Mouse (Mus musculus): ENCODE measurements around the gene Tnk1. TPM values are rescaled to one million over a fixed set of nuclear protein-coding genes. Genes with fewer than 3 reads are reported as not detected.
"Not testable (repeated sequence)": the region's sequence is repeated elsewhere in the genome, so short reads cannot be mapped to it uniquely, and the experiment has no call there.

Tnk1 gene
- polyA plus RNA-seq, 1 experiment from 2014 or later = 0.15 TPM

GRCm38 (mm10) chr11:69865561-69865960 is 7.0 kb upstream of the Tnk1 start:
- 86% methylated on average over 9 of the region's 9 CpGs for WGBS
- no peaks in the 10 kb centered on the region for H3K27me3 ChIP-seq (ENCODE audit: control insufficient read depth, insufficient read depth, low read length)

GRCm38 (mm10) chr11:69864138-69864860 is 5.8 kb upstream of the Tnk1 start:
- no peak for ATAC-seq (ENCODE audit: insufficient number of reproducible peaks, insufficient read depth, low FRiP score, low read depth)
- Histone ChIP-seq H3K4me3 (ENCODE audit: control insufficient read depth in 1 of 2, insufficient read depth in 1 of 2, low read depth in 1 of 2, low read length in 2 of 2) (no peak overlapping the region), H3K36me3 (ENCODE audit: control insufficient read depth, insufficient read depth, low read length) (no peaks in the 10 kb centered on the region), H3K27ac (replicated peaks in 1 of 2; ENCODE audit: control insufficient read depth in 1 of 2, insufficient read depth in 1 of 2, low read depth in 2 of 2, low read length in 2 of 2) (peak overlapping the region in 1 of 2 experiments; percentile 53; a peak in 1 of 4 replicates), H3K9me3 (ENCODE audit: control insufficient read depth, low read length) (no peaks in the 10 kb centered on the region), H3K4me2 (ENCODE audit: low read length) (no peak overlapping the region), H3K4me1 (ENCODE audit: control insufficient read depth in 2 of 2, insufficient read depth in 2 of 2, low read length in 2 of 2) (peaks cover 2 to 5% of the 10 kb centered on the region in 2 experiments; a peak in 3 of 4 replicates), H3K27me3 (ENCODE audit: control insufficient read depth, insufficient read depth, low read length) (no peaks in the 10 kb centered on the region), H3K9ac (ENCODE audit: low read length) (no peak overlapping the region)
- 46% methylated on average over 8 of the region's 8 CpGs for WGBS

More at GRCm38 (mm10) chr11:69865561-69865960, 7.0 kb upstream of the Tnk1 start:
- H3K9ac ChIP-seq (ENCODE audit: low read length) = no peak overlapping the region
- peaks cover 2 to 5% of the 10 kb centered on the region in 2 experiments; a peak in 3 of 4 replicates for H3K4me1 ChIP-seq (ENCODE audit: control insufficient read depth in 2 of 2, insufficient read depth in 2 of 2, low read length in 2 of 2)
- H3K4me2 ChIP-seq (ENCODE audit: low read length) = no peak overlapping the region
- no peak overlapping the region for H3K4me3 ChIP-seq (ENCODE audit: control insufficient read depth in 1 of 2, insufficient read depth in 1 of 2, low read depth in 1 of 2, low read length in 2 of 2)
- ATAC-seq (ENCODE audit: insufficient number of reproducible peaks, insufficient read depth, low FRiP score, low read depth) = no peak
- no peak overlapping the region for H3K27ac ChIP-seq (replicated peaks in 1 of 2; ENCODE audit: control insufficient read depth in 1 of 2, insufficient read depth in 1 of 2, low read depth in 2 of 2, low read length in 2 of 2)
- H3K9me3 ChIP-seq (ENCODE audit: control insufficient read depth, low read length) = no peaks in the 10 kb centered on the region
- H3K36me3 ChIP-seq (ENCODE audit: control insufficient read depth, insufficient read depth, low read length) = no peaks in the 10 kb centered on the region

GRCm38 (mm10) chr11:69863729-69864128 is 5.2 kb upstream of the Tnk1 start:
- H3K27me3 ChIP-seq (ENCODE audit: control insufficient read depth, insufficient read depth, low read length); H3K4me1 ChIP-seq (ENCODE audit: control insufficient read depth in 2 of 2, insufficient read depth in 2 of 2, low read length in 2 of 2); H3K4me3 ChIP-seq (ENCODE audit: control insufficient read depth in 1 of 2, insufficient read depth in 1 of 2, low read depth in 1 of 2, low read length in 2 of 2); H3K4me2 ChIP-seq (ENCODE audit: low read length); ATAC-seq (ENCODE audit: insufficient number of reproducible peaks, insufficient read depth, low FRiP score, low read depth); H3K9ac ChIP-seq (ENCODE audit: low read length); H3K36me3 ChIP-seq (ENCODE audit: control insufficient read depth, insufficient read depth, low read length); H3K9me3 ChIP-seq (ENCODE audit: control insufficient read depth, low read length): not testable (repeated sequence)
- 65% methylated on average over 3 of the region's 3 CpGs for WGBS
- peak overlapping the region in 1 of 2 experiments; percentile 53; a peak in 2 of 4 replicates for H3K27ac ChIP-seq (replicated peaks in 1 of 2; ENCODE audit: control insufficient read depth in 1 of 2, insufficient read depth in 1 of 2, low read depth in 2 of 2, low read length in 2 of 2)

- H3K4me2 ChIP-seq (ENCODE audit: low read length) = 0 out of 2 replicates have a peak overlapping the region, but pooled peaks have one; percentile 6
- H3K9me3 ChIP-seq (ENCODE audit: control insufficient read depth, low read length) = no peaks in the 10 kb centered on the region
- WGBS = 19% methylated on average over 16 of the region's 16 CpGs
- no peak overlapping the region for H3K9ac ChIP-seq (ENCODE audit: low read length)
- no peak for ATAC-seq (ENCODE audit: insufficient number of reproducible peaks, insufficient read depth, low FRiP score, low read depth)
- no peak overlapping the region for H3K4me3 ChIP-seq (ENCODE audit: control insufficient read depth in 1 of 2, insufficient read depth in 1 of 2, low read depth in 1 of 2, low read length in 2 of 2)
- peaks cover 4 to 6% of the 10 kb centered on the region in 2 experiments; a peak in 2 of 4 replicates for H3K4me1 ChIP-seq (ENCODE audit: control insufficient read depth in 2 of 2, insufficient read depth in 2 of 2, low read length in 2 of 2)
- H3K36me3 ChIP-seq (ENCODE audit: control insufficient read depth, insufficient read depth, low read length) = peaks cover 15% of the 10 kb centered on the region
- H3K27ac ChIP-seq (replicated peaks in 1 of 2; ENCODE audit: control insufficient read depth in 1 of 2, insufficient read depth in 1 of 2, low read depth in 2 of 2, low read length in 2 of 2) = no peak overlapping the region
- H3K27me3 ChIP-seq (ENCODE audit: control insufficient read depth, insufficient read depth, low read length) = peaks cover 17% of the 10 kb centered on the region
Observed at GRCm38 (mm10) chr11:69855347-69855746, 3.2 kb downstream of the Tnk1 start.

GRCm38 (mm10) chr11:69854680-69855079 is 3.9 kb downstream of the Tnk1 start:
- Histone ChIP-seq H3K4me3 (ENCODE audit: control insufficient read depth in 1 of 2, insufficient read depth in 1 of 2, low read depth in 1 of 2, low read length in 2 of 2) (no peak overlapping the region), H3K27me3 (ENCODE audit: control insufficient read depth, insufficient read depth, low read length) (peaks cover 17% of the 10 kb centered on the region), H3K27ac (replicated peaks in 1 of 2; ENCODE audit: control insufficient read depth in 1 of 2, insufficient read depth in 1 of 2, low read depth in 2 of 2, low read length in 2 of 2) (no peak overlapping the region), H3K36me3 (ENCODE audit: control insufficient read depth, insufficient read depth, low read length) (peaks cover 22% of the 10 kb centered on the region), H3K4me2 (ENCODE audit: low read length) (no peak overlapping the region), H3K9me3 (ENCODE audit: control insufficient read depth, low read length) (no peaks in the 10 kb centered on the region), H3K4me1 (ENCODE audit: control insufficient read depth in 2 of 2, insufficient read depth in 2 of 2, low read length in 2 of 2) (peaks cover 4 to 6% of the 10 kb centered on the region in 2 experiments; a peak in 2 of 4 replicates), H3K9ac (ENCODE audit: low read length) (no peak overlapping the region)
- no peak for ATAC-seq (ENCODE audit: insufficient number of reproducible peaks, insufficient read depth, low FRiP score, low read depth)
- 74% methylated on average over 10 of the region's 10 CpGs for WGBS

- no peaks in the 10 kb centered on the region for H3K9me3 ChIP-seq (ENCODE audit: control insufficient read depth, low read length)
- H3K27me3 ChIP-seq (ENCODE audit: control insufficient read depth, insufficient read depth, low read length) = peaks cover 16% of the 10 kb centered on the region
- H3K4me2 ChIP-seq (ENCODE audit: low read length) = no peak overlapping the region
- no peak overlapping the region for H3K9ac ChIP-seq (ENCODE audit: low read length)
- peaks cover 29% of the 10 kb centered on the region for H3K36me3 ChIP-seq (ENCODE audit: control insufficient read depth, insufficient read depth, low read length)
- 0 out of 2 replicates have a peak, but pooled peaks have one; percentile 9 for ATAC-seq (ENCODE audit: insufficient number of reproducible peaks, insufficient read depth, low FRiP score, low read depth)
- peaks cover 4 to 6% of the 10 kb centered on the region in 2 experiments; a peak in 2 of 4 replicates for H3K4me1 ChIP-seq (ENCODE audit: control insufficient read depth in 2 of 2, insufficient read depth in 2 of 2, low read length in 2 of 2)
- no peak overlapping the region for H3K27ac ChIP-seq (replicated peaks in 1 of 2; ENCODE audit: control insufficient read depth in 1 of 2, insufficient read depth in 1 of 2, low read depth in 2 of 2, low read length in 2 of 2)
- 27% methylated on average over 7 of the region's 7 CpGs for WGBS
- no peak overlapping the region for H3K4me3 ChIP-seq (ENCODE audit: control insufficient read depth in 1 of 2, insufficient read depth in 1 of 2, low read depth in 1 of 2, low read length in 2 of 2)
Observed at GRCm38 (mm10) chr11:69853994-69854393, 4.5 kb downstream of the Tnk1 start.

GRCm38 (mm10) chr11:69850754-69851153 is 7.8 kb downstream of the Tnk1 start:
- no peak overlapping the region for H3K27ac ChIP-seq (replicated peaks in 1 of 2; ENCODE audit: control insufficient read depth in 1 of 2, insufficient read depth in 1 of 2, low read depth in 2 of 2, low read length in 2 of 2)
- WGBS = 74% methylated on average over 8 of the region's 8 CpGs
- no peak for ATAC-seq (ENCODE audit: insufficient number of reproducible peaks, insufficient read depth, low FRiP score, low read depth)
- no peak overlapping the region for H3K4me3 ChIP-seq (ENCODE audit: control insufficient read depth in 1 of 2, insufficient read depth in 1 of 2, low read depth in 1 of 2, low read length in 2 of 2)
- no peaks in the 10 kb centered on the region for H3K27me3 ChIP-seq (ENCODE audit: control insufficient read depth, insufficient read depth, low read length)
- no peak overlapping the region for H3K9ac ChIP-seq (ENCODE audit: low read length)
- no peaks in the 10 kb centered on the region for H3K9me3 ChIP-seq (ENCODE audit: control insufficient read depth, low read length)
- no peak overlapping the region for H3K4me2 ChIP-seq (ENCODE audit: low read length)
- peaks cover 42% of the 10 kb centered on the region for H3K36me3 ChIP-seq (ENCODE audit: control insufficient read depth, insufficient read depth, low read length)
- peaks cover 15 to 18% of the 10 kb centered on the region in 2 experiments for H3K4me1 ChIP-seq (ENCODE audit: control insufficient read depth in 2 of 2, insufficient read depth in 2 of 2, low read length in 2 of 2)

Data from heart, embryonic 14.5 days (tissue).